Mouse (Mus musculus) neural tube, embryonic 12.5 days (tissue): ENCODE results near the gene Pear1. TPM values are rescaled to one million over a fixed set of nuclear protein-coding genes. Genes with fewer than 3 reads are reported as not detected.
"Not testable (repeated sequence)": the region's sequence is repeated elsewhere in the genome, so short reads cannot be mapped to it uniquely, and the experiment has no call there.

Experiments used
- ATAC-seq: fragments of 200-750 bp; cut with Nextera tagmentation; 2 replicates; pipeline ENCODE4 v1.8.0; 2017; ENCODE audit warnings: low read depth, mild to moderate bottlenecking, moderate TSS enrichment, moderate library complexity; ENCODE audit not compliant: low FRiP score
- H3K27ac ChIP-seq: fragments of 300-500 bp; sonication (generic); 2 replicates; pipeline ENCODE4 v1.5.1; 2016
- H3K27me3 ChIP-seq: fragments of 300-500 bp; sonication (generic); replicated peaks from 2 replicates; pipeline ENCODE4 v1.6.1; 2016; ENCODE audit warnings: mild to moderate bottlenecking
- H3K36me3 ChIP-seq: fragments of 300-500 bp; sonication (generic); 2 replicates; pipeline ENCODE4 v1.6.1; 2016; ENCODE audit warnings: mild to moderate bottlenecking
- H3K4me1 ChIP-seq: fragments of 300-500 bp; sonication (generic); 2 replicates; pipeline ENCODE4 v1.6.1; 2016
- H3K4me2 ChIP-seq: fragments of 300-500 bp; sonication (generic); replicated peaks from 2 replicates; pipeline ENCODE4 v1.6.1; 2016; ENCODE audit warnings: mild to moderate bottlenecking
- H3K4me3 ChIP-seq: fragments of 300-500 bp; sonication (generic); 2 replicates; pipeline ENCODE4 v1.5.1; 2016
- H3K9ac ChIP-seq: fragments of 300-500 bp; sonication (generic); 2 replicates; pipeline ENCODE4 v1.6.1; 2016; ENCODE audit warnings: mild to moderate bottlenecking
- H3K9me3 ChIP-seq: fragments of 300-500 bp; sonication (generic); 2 replicates; pipeline ENCODE4 v1.6.1; 2016; ENCODE audit warnings: mild to moderate bottlenecking
- WGBS: fragments of 180-500 bp; shearing (Covaris S2); methylation state at CpG from one replicate; pipeline ENCODE4 v1.1.7; 2016; 5-methylcytosine and 5-hydroxymethylcytosine counted together
- polyA plus RNA-seq: library from polyadenylated mRNA; unstranded; fragments of >200 nt; fragmentation: Nextera tagmentation; extraction: Ambion mirVana; gene quantifications from 2 replicates; pipeline ENCODE4 v1.2.1, GENCODE M21; 2016

Pear1 gene
- 11.7 and 12.4 TPM in 2 replicates for polyA plus RNA-seq

GRCm38 (mm10) chr3:87824206-87824605 is at the start of gene Pear1:
TSS of gene Pear1 (minus strand) at chr3:87824306.
- not testable (repeated sequence) for H3K9me3 ChIP-seq, H3K4me1 ChIP-seq, H3K4me2 ChIP-seq, H3K4me3 ChIP-seq, ATAC-seq, H3K9ac ChIP-seq, H3K27me3 ChIP-seq, H3K36me3 ChIP-seq, H3K27ac ChIP-seq
- WGBS: 100% methylated on average over 1 of the region's 1 CpGs

DNA sequence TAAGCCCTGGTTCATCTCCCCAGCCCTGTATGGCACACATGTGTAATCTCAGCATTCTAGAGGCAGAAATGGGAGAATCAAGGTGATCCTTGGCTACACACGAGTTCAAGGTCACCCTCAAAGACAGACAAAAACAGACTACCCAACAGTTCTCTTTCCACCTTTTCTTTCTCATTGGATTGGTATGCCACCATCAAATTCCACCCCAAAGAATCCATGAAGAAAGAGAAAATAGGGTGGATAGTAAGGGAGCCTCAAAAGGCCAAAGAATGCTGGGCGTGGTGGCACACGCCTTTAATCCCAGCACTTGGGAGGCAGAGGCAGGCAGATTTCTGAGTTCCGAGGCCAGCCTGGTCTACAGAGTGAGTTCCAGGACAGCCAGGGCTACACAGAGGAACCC is 40.0 kb upstream of the Pear1 start:
- H3K9me3 ChIP-seq, H3K27ac ChIP-seq, H3K4me2 ChIP-seq, H3K9ac ChIP-seq, ATAC-seq, H3K4me3 ChIP-seq, H3K4me1 ChIP-seq, H3K27me3 ChIP-seq: not testable (repeated sequence)
- 97% methylated on average over 4 of the region's 4 CpGs for WGBS
- H3K36me3 ChIP-seq: peaks cover 83% of the 10 kb centered on the region

- 50% methylated on average over 3 of the region's 3 CpGs for WGBS
- no peak overlapping the region for H3K9ac ChIP-seq
- H3K27me3 ChIP-seq: no peaks in the 10 kb centered on the region
- no peak overlapping the region for H3K4me2 ChIP-seq
- H3K27ac ChIP-seq: no peak overlapping the region
- no peak overlapping the region for H3K4me3 ChIP-seq
- no peaks in the 10 kb centered on the region for H3K4me1 ChIP-seq
- no peaks in the 10 kb centered on the region for H3K9me3 ChIP-seq
- H3K36me3 ChIP-seq: peaks cover 74% of the 10 kb centered on the region
- ATAC-seq: no peak
Observed at GRCm38 (mm10) chr3:87859813-87860212, 35.7 kb upstream of the Pear1 start.

- ATAC-seq: no peak
- H3K27ac ChIP-seq: no peak overlapping the region
- peaks cover 58% of the 10 kb centered on the region for H3K36me3 ChIP-seq
- H3K4me1 ChIP-seq: no peaks in the 10 kb centered on the region
- no peak overlapping the region for H3K9ac ChIP-seq
- H3K27me3 ChIP-seq: no peaks in the 10 kb centered on the region
- H3K4me2 ChIP-seq: no peak overlapping the region
- no peaks in the 10 kb centered on the region for H3K9me3 ChIP-seq
- no peak overlapping the region for H3K4me3 ChIP-seq
- 93% methylated on average over 8 of the region's 8 CpGs for WGBS
Observed at GRCm38 (mm10) chr3:87857666-87858065, 33.6 kb upstream of the Pear1 start.

- Histone ChIP-seq H3K4me3 (no peak overlapping the region), H3K9me3 (no peaks in the 10 kb centered on the region), H3K4me2 (no peak overlapping the region), H3K27ac (no peak overlapping the region), H3K9ac (no peak overlapping the region), H3K4me1 (no peaks in the 10 kb centered on the region), H3K27me3 (no peaks in the 10 kb centered on the region), H3K36me3 (peaks cover 42% of the 10 kb centered on the region)
- no peak for ATAC-seq
- 90% methylated on average over 8 of the region's 8 CpGs for WGBS
Observed at GRCm38 (mm10) chr3:87855936-87856335, 31.8 kb upstream of the Pear1 start.

GRCm38 (mm10) chr3:87854795-87855568 is 30.9 kb upstream of the Pear1 start:
- Histone ChIP-seq H3K4me1 (no peaks in the 10 kb centered on the region), H3K4me2 (no peak overlapping the region), H3K36me3 (peaks cover 37% of the 10 kb centered on the region), H3K27ac (no peak overlapping the region), H3K9me3 (no peaks in the 10 kb centered on the region), H3K27me3 (no peaks in the 10 kb centered on the region), H3K9ac (no peak overlapping the region), H3K4me3 (no peak overlapping the region)
- 57% methylated on average over 7 of the region's 7 CpGs for WGBS
- ATAC-seq: no peak

DNA sequence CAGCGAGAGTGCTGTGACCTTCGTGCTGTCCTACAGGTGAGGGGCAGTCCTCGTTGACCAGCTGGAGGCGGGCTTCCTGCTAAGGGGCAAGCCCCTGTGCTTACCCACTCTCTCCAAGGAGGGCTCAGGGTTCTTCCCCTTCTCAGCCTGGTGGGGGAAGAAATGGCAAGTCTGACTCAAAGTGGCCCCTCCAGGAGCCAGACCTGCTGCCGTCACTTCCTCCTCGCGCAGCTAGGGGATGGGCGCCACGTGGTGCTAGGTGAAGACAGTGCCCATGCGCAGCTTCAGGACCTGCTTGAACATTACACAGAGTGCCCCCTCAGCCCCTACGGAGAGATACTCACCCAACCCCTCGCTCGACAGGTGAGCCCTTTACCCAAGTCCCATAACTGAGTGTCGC is 25.0 kb upstream of the Pear1 start:
- Histone ChIP-seq H3K27ac (no peak overlapping the region), H3K9ac (no peak overlapping the region)
- ATAC-seq: no peak

GRCm38 (mm10) chr3:87847680-87848079 is 23.6 kb upstream of the Pear1 start:
- H3K4me2 ChIP-seq: no peak overlapping the region
- ATAC-seq: no peak
- H3K4me1 ChIP-seq: no peaks in the 10 kb centered on the region
- 79% methylated on average over 5 of the region's 5 CpGs for WGBS
- H3K4me3 ChIP-seq: no peak overlapping the region
- H3K9ac ChIP-seq: no peak overlapping the region
- no peaks in the 10 kb centered on the region for H3K9me3 ChIP-seq
- no peak overlapping the region for H3K27ac ChIP-seq
- H3K27me3 ChIP-seq: no peaks in the 10 kb centered on the region
- H3K36me3 ChIP-seq: no peaks in the 10 kb centered on the region

More for the DNA sequence above, 25.0 kb upstream of the Pear1 start:
- no peak overlapping the region for H3K4me2 ChIP-seq
- H3K4me1 ChIP-seq: no peaks in the 10 kb centered on the region
- H3K4me3 ChIP-seq: no peak overlapping the region
- no peaks in the 10 kb centered on the region for H3K36me3 ChIP-seq
- H3K27me3 ChIP-seq: no peaks in the 10 kb centered on the region
- no peaks in the 10 kb centered on the region for H3K9me3 ChIP-seq
- 83% methylated on average over 14 of the region's 14 CpGs for WGBS

- no peak within 1 kb of the TSS for H3K4me2 ChIP-seq
- H3K9ac ChIP-seq: no peak within 1 kb of the TSS
- H3K4me1 ChIP-seq: no peaks in the 10 kb centered on the region
- no peak within 1 kb of the TSS for H3K27ac ChIP-seq
- H3K36me3 ChIP-seq: no peaks in the 10 kb centered on the region
- no peaks in the 10 kb centered on the region for H3K27me3 ChIP-seq
- H3K4me3 ChIP-seq: no peak within 1 kb of the TSS
- 75% methylated on average over 7 of the region's 7 CpGs for WGBS
- ATAC-seq: no peak
- no peaks in the 10 kb centered on the region for H3K9me3 ChIP-seq
Observed at GRCm38 (mm10) chr3:87846650-87847110, 22.6 kb upstream of the Pear1 start, which contains the start of gene Sh2d2a. TSS of gene Sh2d2a (plus strand) at chr3:87846755.

GRCm38 (mm10) chr3:87846186-87846585 is 22.1 kb upstream of the Pear1 start:
- no peaks in the 10 kb centered on the region for H3K36me3 ChIP-seq
- no peak for ATAC-seq
- no peaks in the 10 kb centered on the region for H3K9me3 ChIP-seq
- H3K4me2 ChIP-seq: no peak overlapping the region
- 67% methylated on average over 4 of the region's 4 CpGs for WGBS
- no peak overlapping the region for H3K4me3 ChIP-seq
- no peak overlapping the region for H3K27ac ChIP-seq
- H3K27me3 ChIP-seq: no peaks in the 10 kb centered on the region
- no peak overlapping the region for H3K9ac ChIP-seq
- no peaks in the 10 kb centered on the region for H3K4me1 ChIP-seq

DNA sequence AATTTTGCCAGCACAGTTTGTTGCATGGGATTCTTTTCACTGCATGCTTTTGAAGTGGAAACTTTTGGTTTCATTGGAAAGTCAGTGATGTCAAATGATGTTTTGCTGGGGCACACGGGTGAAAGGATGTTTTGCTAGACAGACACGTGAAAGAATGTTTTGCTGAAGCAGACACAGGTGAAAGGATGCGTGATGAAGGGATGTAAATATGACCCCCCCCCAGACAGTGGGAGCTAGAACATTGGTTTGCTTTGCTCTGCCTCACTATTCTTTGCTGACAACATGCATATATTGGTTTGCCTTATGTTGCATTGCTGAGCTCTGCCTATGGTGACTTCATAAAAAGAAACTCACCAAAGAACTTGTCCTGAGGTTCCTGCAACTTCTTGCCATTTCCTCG is 20.9 kb upstream of the Pear1 start:
- Histone ChIP-seq H3K9ac (no peak overlapping the region), H3K4me1 (no peaks in the 10 kb centered on the region), H3K4me2 (no peak overlapping the region), H3K36me3 (no peaks in the 10 kb centered on the region), H3K27me3 (no peaks in the 10 kb centered on the region), H3K9me3 (no peaks in the 10 kb centered on the region), H3K27ac (no peak overlapping the region), H3K4me3 (no peak overlapping the region)
- no peak for ATAC-seq
- 83% methylated on average over 4 of the region's 4 CpGs for WGBS

GRCm38 (mm10) chr3:87840858-87841257 is 16.8 kb upstream of the Pear1 start:
- Histone ChIP-seq H3K27ac (no peak overlapping the region), H3K27me3 (no peaks in the 10 kb centered on the region), H3K9ac (no peak overlapping the region), H3K4me1 (no peaks in the 10 kb centered on the region), H3K9me3 (no peaks in the 10 kb centered on the region), H3K4me3 (no peak overlapping the region), H3K36me3 (no peaks in the 10 kb centered on the region), H3K4me2 (no peak overlapping the region)
- no peak for ATAC-seq

DNA sequence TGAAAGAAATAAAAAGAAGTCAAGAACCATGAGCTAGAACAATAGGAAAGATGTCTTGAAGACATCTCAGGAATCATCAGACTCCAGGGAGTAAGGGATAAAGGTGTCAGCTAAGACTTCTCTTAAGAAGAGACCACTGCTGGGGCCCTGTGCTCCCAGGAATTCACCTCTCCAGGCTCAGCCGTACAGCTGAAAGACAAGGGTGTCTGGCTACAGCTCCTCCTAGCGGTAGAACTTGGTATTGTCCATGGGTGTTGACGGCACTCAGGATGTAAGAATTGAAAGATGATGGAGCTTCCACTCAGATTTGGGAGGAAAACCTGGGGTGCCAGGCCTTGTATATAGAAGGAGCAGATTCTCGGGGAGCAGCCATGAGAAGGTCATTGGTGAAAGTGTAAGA is 14.5 kb upstream of the Pear1 start:
- H3K4me3 ChIP-seq: no peak overlapping the region
- WGBS: 1% methylated on average over 4 of the region's 4 CpGs
- no peaks in the 10 kb centered on the region for H3K27me3 ChIP-seq
- H3K9ac ChIP-seq: no peak overlapping the region
- H3K4me2 ChIP-seq: no peak overlapping the region
- no peak for ATAC-seq
- no peak overlapping the region for H3K27ac ChIP-seq
- no peaks in the 10 kb centered on the region for H3K36me3 ChIP-seq
- H3K4me1 ChIP-seq: no peaks in the 10 kb centered on the region
- H3K9me3 ChIP-seq: no peaks in the 10 kb centered on the region
